Mouse (Mus musculus): ENCODE data around the gene Gm21477. TPM values are rescaled to one million over a fixed set of nuclear protein-coding genes. Genes with fewer than 3 reads are reported as not detected.
"Not testable (repeated sequence)": the region's sequence is repeated elsewhere in the genome, so short reads cannot be mapped to it uniquely, and the experiment has no call there.

Gm21477 gene
- total RNA-seq (2022) = not detected

GRCm38 (mm10) chrY:87116521-87116920, at the start of gene Gm21477:
Gm21477 (plus strand) TSS chrY:87116821.
- not testable (repeated sequence) for DNase-seq
